Mouse (Mus musculus) fat pad, adult 2 months (tissue): ENCODE results near the gene Olfr441.
"Not testable (repeated sequence)": the region's sequence is repeated elsewhere in the genome, so short reads cannot be mapped to it uniquely, and the experiment has no call there.

Experiments used
- DNase-seq: peaks from one replicate; pipeline ENCODE4 v3.0.0-alpha.2; 2011; ENCODE audit warnings: low read depth, low spot score; ENCODE audit errors: extremely low read depth

The Olfr441 gene

DNA sequence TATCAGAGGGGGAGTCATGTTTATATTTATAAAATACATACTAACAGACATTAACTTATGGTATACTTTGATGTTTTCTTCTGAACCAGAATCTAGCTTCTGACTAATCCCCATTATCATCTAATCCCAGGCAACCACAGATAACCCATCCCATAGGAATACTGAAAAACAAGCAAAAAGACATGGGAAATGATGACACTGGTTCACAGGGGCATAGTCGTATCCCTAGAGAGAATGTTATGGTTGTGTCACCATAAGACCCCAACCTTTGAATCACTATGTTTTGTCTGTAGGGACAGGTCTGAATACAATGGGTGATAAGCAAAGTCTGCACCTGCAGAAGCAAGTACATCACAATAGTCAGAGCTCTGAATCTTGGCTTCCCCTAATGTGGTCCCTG lies at the start of gene Olfr441:
Gene Olfr441, plus strand, starts transcription at position 301 of the 400 bp plus-strand sequence.
- not testable (repeated sequence) for DNase-seq

DNA sequence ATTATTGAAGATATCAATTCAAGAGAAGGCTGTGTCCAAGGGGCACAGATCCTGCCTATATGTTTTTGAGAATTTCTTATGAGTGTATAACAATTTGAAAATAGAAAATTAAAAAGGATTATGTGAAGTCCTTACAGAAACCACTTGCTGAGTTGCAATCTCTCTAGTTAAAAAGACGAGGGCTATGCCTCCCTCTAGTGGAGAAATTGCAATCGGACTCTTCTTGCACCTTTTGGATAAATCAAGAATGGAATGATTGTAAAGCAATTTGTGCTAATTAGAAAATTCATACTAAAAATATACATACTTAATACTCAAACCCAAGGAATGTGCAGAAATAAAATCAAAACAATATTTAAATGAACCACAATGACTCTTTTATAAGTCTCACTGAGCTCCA lies 27.4 kb upstream of the Olfr441 start:
- no peak for DNase-seq

DNA sequence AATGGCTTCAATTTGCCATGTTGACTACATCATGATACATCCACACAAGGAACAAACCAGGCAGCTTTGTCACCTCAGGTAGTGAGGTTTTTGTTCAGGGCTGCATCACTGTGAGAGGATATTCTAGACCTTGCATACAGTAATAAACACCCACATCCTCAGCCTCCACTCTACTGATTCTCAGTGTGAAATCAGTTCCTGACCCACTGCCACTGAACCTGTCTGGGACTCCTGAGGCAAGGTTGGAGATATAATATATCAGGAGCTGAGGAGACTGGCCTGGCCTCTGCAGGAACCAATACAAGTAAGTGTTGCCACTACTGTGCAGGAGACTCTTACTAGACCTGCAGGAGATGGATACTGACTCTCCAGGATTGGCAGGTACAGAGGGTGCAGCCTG lies 24.8 kb upstream of the Olfr441 start:
- not testable (repeated sequence) for DNase-seq

DNA sequence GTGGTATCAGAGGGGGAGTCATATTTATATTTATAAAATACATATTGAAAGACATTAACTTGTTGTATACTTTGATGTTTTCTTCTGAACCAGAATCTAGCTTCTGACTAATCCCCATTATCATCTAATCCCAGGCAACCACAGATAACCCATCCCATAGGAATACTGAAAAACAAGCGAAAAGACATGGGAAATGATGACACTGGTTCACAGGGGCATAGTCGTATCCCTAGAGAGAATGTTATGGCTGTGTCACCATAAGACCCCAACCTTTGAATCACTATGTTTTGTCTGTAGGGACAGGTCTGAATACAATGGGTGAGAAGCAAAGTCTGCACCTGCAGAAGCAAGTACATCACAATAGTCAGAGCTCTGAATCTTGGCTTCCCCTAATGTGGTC lies 40.1 kb downstream of the Olfr441 start, which contains the start of gene Olfr237-ps1:
Gene Olfr237-ps1, plus strand, starts transcription at position 301 of the 400 bp plus-strand sequence.
- DNase-seq, result not testable (repeated sequence)

DNA sequence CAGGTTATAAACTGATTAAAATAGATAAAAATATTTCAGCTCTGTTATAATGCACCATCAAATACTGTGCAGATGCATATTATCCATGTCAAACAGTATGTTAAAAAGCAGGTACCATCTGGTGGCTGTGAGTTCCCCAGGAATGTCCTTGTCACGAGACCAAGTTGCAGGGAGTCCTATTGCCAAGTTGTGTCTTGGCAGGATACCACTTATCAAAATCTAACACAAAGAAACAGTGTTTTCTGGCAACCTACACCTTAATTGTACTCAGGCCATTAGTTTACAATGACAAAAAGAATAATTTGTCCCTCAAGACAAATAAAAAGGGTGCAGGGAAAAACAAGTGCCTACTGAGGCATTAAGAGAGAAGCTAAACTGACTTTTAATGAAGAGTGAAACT lies 53.3 kb downstream of the Olfr441 start:
- DNase-seq, result no peak

DNA sequence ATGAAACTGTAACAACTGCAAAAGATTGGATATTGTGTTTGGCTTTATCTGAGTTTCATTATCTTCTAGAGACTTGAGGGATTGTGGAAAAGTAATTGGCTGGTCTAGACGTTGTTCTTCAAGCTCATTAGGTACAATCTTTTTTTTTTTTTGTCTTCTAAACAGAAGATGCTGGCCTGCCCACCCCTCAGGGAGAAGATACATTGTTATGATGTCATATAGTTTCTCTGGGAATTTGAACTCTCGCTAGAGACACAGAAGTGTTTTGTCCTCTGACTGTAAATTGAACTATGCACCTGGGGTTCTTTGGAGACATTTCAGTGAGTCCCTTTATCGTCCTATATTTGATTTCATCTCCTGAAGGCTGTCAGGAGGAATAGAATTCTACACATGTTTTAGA lies 56.8 kb downstream of the Olfr441 start, which contains the start of gene Olfr437:
Gene Olfr437, plus strand, starts transcription at position 301 of the 400 bp plus-strand sequence.
- DNase-seq, result no peak

DNA sequence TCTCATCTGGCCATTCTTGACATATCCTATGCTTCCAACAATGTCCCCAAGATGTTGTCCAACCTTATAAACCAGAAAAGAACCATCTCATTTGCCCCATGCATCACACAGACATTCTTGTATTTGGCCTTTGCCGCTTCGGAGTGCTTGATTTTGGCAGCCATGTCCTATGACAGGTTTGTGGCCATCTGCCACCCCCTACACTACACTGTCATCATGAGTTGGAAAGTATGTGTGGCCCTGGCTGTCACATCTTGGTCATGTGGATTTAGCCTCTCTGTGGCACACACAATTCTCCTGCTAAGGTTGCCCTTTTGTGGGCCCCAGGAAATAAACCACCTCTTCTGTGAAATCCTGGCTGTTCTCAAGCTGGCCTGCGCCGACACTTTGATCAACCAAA lies 61.1 kb downstream of the Olfr441 start:
- DNase-seq, result no peak
